Mouse (Mus musculus) large intestine, adult 2 months (tissue): ENCODE data around the gene Boc. TPM values are rescaled to one million over a fixed set of nuclear protein-coding genes. Genes with fewer than 3 reads are reported as not detected.
"Not testable (repeated sequence)": the region's sequence is repeated elsewhere in the genome, so short reads cannot be mapped to it uniquely, and the experiment has no call there.

Source experiments
- DNase-seq: peaks from one replicate; pipeline ENCODE4 v3.0.0-alpha.2; 2012; ENCODE audit warnings: low read depth, low spot score
- WGBS: fragments of 180-500 bp; shearing (Covaris S2); methylation state at CpG from one replicate; pipeline ENCODE4 v1.1.7; 2018; 5-methylcytosine and 5-hydroxymethylcytosine counted together
- polyA plus RNA-seq: library from polyadenylated mRNA; depleted of rRNA; stranded (reverse); fragments of >200 nt; gene quantifications from 2 replicates; pipeline ENCODE4 v1.2.3, GENCODE M21; 2012; rRNA removed

Boc gene
- polyA plus RNA-seq, 1 experiment = 4.4 TPM

DNA sequence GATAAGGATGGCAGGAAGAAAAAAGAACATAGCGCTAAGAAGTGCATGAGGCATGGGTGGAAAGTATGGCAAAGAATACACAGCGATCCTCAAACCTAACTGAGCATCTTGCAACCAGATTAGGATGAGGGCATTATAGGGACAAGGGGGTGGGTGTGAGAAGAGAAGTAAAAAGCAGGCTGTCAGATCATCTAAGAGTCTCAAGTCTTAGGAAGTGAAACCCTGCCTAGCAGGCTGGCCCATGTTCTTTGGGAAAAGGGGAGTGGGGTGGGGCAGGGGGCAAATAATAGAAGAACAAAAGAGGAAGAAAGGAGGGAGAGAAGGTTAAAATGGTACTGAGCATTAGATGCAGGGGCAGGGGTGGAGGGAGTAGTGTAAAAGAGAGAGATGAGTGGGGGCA is 99.9 kb downstream of the Boc start:
- 96% methylated on average over 2 of the region's 2 CpGs for WGBS

GRCm38 (mm10) chr16:44457858-44458257 is 100.8 kb downstream of the Boc start:
- WGBS = 85% methylated on average over 2 of the region's 2 CpGs

More for the DNA sequence above, 99.9 kb downstream of the Boc start:
- no peak for DNase-seq

GRCm38 (mm10) chr16:44441913-44442312 is 116.8 kb downstream of the Boc start:
- WGBS = 93% methylated on average over 15 of the region's 15 CpGs
- not testable (repeated sequence) for DNase-seq

More at GRCm38 (mm10) chr16:44457858-44458257, 100.8 kb downstream of the Boc start:
- DNase-seq = no peak

GRCm38 (mm10) chr16:44435481-44435880 is 123.2 kb downstream of the Boc start:
- 46% methylated on average over 4 of the region's 4 CpGs for WGBS

More at GRCm38 (mm10) chr16:44435481-44435880, 123.2 kb downstream of the Boc start:
- DNase-seq = no peak

Other genes starting within 250 kb of the Boc start
- gene Sidt1, start 225.7 kb downstream of the Boc start, polyA plus RNA-seq = 9.9 TPM in 2 replicates
- gene Spice1, start 211.8 kb downstream of the Boc start, polyA plus RNA-seq = 5.1 and 5.4 TPM in 2 replicates
- gene Cfap44, start 164.1 kb downstream of the Boc start, polyA plus RNA-seq = not detected in 2 replicates
- 2.5 and 3.6 TPM in 2 replicates for gene Nepro, start 165.4 kb upstream of the Boc start, polyA plus RNA-seq
- gene Gtpbp8, start 187.5 kb upstream of the Boc start, polyA plus RNA-seq = 4.5 and 4.9 TPM in 2 replicates
- gene Cd200r1, start 206.8 kb upstream of the Boc start, polyA plus RNA-seq = 0.78 and 1.2 TPM in 2 replicates